8 mouse cellular contexts compared by ENCODE assay signal in genomic region chr8:122870377-122870863, GRCm38 (mm10). TPM values are rescaled to one million over a fixed set of nuclear protein-coding genes. Genes with fewer than 3 reads are reported as not detected.
DNase-seq lines count a peak whose midpoint lies in the region; ATAC-seq and TF ChIP-seq lines count a peak whose summit lies in the region.

No protein-coding gene starts in this region.

- peak overlapping the region; percentile 58 for H3K9ac ChIP-seq in ES-Bruce4 (ENCODE audit: low read depth, poor library complexity, severe bottlenecking)
- 0 out of 2 replicates have a peak overlapping the region, but pooled peaks have one; percentile 12 for H3K9ac ChIP-seq in intestine, embryonic 15.5 days
- no peak overlapping the region for H3K9ac ChIP-seq in lung, postnatal 0 days (replicated peaks; ENCODE audit: low read depth)
- no peak overlapping the region for H3K9ac ChIP-seq in stomach, embryonic 14.5 days (replicated peaks; ENCODE audit: low read depth, low read length)

- H3K36me3 ChIP-seq in ES-Bruce4 (ENCODE audit: control insufficient read depth, insufficient read depth, low read length, poor library complexity, severe bottlenecking): no peaks in the 10 kb centered on the region
- no peaks in the 10 kb centered on the region for H3K36me3 ChIP-seq in intestine, embryonic 15.5 days
- no peaks in the 10 kb centered on the region for H3K36me3 ChIP-seq in lung, postnatal 0 days (ENCODE audit: insufficient read depth, low read length)
- no peaks in the 10 kb centered on the region for H3K36me3 ChIP-seq in stomach, embryonic 14.5 days (ENCODE audit: control insufficient read depth, insufficient read depth, low read length)

- WGBS in intestine, embryonic 15.5 days: 22% methylated on average over 31 of the region's 31 CpGs
- WGBS in lung, postnatal 0 days: 23% methylated on average over 31 of the region's 31 CpGs
- 20% methylated on average over 31 of the region's 31 CpGs for WGBS in stomach, embryonic 14.5 days

- no peaks in the 10 kb centered on the region for H3K27me3 ChIP-seq in ES-Bruce4 (ENCODE audit: control insufficient read depth, insufficient read depth, low read length, poor library complexity, severe bottlenecking)
- no peaks in the 10 kb centered on the region for H3K27me3 ChIP-seq in intestine, embryonic 15.5 days (replicated peaks)
- no peaks in the 10 kb centered on the region for H3K27me3 ChIP-seq in lung, postnatal 0 days (replicated peaks; ENCODE audit: insufficient read depth, low read length)
- no peaks in the 10 kb centered on the region for H3K27me3 ChIP-seq in stomach, embryonic 14.5 days (ENCODE audit: control insufficient read depth, insufficient read depth, low read length)

- no peaks in the 10 kb centered on the region for H3K4me1 ChIP-seq in ES-Bruce4 (ENCODE audit: control insufficient read depth, insufficient read depth, low read length)
- H3K4me1 ChIP-seq in intestine, embryonic 15.5 days (replicated peaks): peaks cover 4% of the 10 kb centered on the region; the same call in 1 of the 2 replicates
- no peaks in the 10 kb centered on the region for H3K4me1 ChIP-seq in lung, postnatal 0 days (ENCODE audit: insufficient read depth, low read depth, low read length)
- no peaks in the 10 kb centered on the region for H3K4me1 ChIP-seq in stomach, embryonic 14.5 days (ENCODE audit: control insufficient read depth, insufficient read depth, low read length)

- H3K27ac ChIP-seq in ES-Bruce4 (ENCODE audit: insufficient read depth, low read length): 0 out of 2 replicates have a peak overlapping the region, but pooled peaks have one; percentile 2
- H3K27ac ChIP-seq in intestine, embryonic 15.5 days: no peak overlapping the region
- no peak overlapping the region for H3K27ac ChIP-seq in lung, postnatal 0 days (ENCODE audit: low read length)
- H3K27ac ChIP-seq in stomach, embryonic 14.5 days (ENCODE audit: low read length): no peak overlapping the region

- peak; percentile 50 for ATAC-seq in intestine, embryonic 15.5 days
- ATAC-seq in lung, postnatal 0 days: peak; percentile 84
- ATAC-seq in stomach, embryonic 14.5 days (ENCODE audit: insufficient number of reproducible peaks, insufficient read depth, low FRiP score, low read depth): no peak

- H3K9me3 ChIP-seq in ES-Bruce4 (replicated peaks; ENCODE audit: control insufficient read depth, insufficient read depth, low read length, poor library complexity, severe bottlenecking): peaks cover 7% of the 10 kb centered on the region
- no peaks in the 10 kb centered on the region for H3K9me3 ChIP-seq in intestine, embryonic 15.5 days
- H3K9me3 ChIP-seq in lung, postnatal 0 days (ENCODE audit: low read length): no peaks in the 10 kb centered on the region
- H3K9me3 ChIP-seq in stomach, embryonic 14.5 days (ENCODE audit: control insufficient read depth, low read depth, low read length): peaks cover 3% of the 10 kb centered on the region

- peak; percentile 85 for DNase-seq in CD4-positive helper T cell, adult 2 months (ENCODE audit: low read depth, low spot score)
- DNase-seq in embryo, embryonic 9.5 days (ENCODE audit: extremely low spot score): peak; percentile 53
- DNase-seq in lung, postnatal 0 days (ENCODE audit: low spot score): peak; percentile 67
- DNase-seq in right cerebral cortex, postnatal 10 days (ENCODE audit: low spot score in 2 of 2): no peak
- DNase-seq in right cerebral cortex, postnatal 14 days: no peak

- no peak for TF ChIP-seq EP300 in ES-Bruce4 (IDR thresholded peaks at IDR 0.05; ENCODE audit: insufficient read depth, low read depth, low read length)
- TF ChIP-seq EP300 in lung, postnatal 0 days (IDR thresholded peaks at IDR 0.05): no peak

- no peak for TF ChIP-seq CTCF in ES-Bruce4 (IDR thresholded peaks at IDR 0.05; ENCODE audit: low read depth, low read length)
- TF ChIP-seq CTCF in lung, postnatal 0 days (IDR thresholded peaks at IDR 0.05): no peak

- TF ChIP-seq POLR2A in ES-Bruce4 (IDR thresholded peaks at IDR 0.05; ENCODE audit: insufficient read depth, low read length): peak; percentile 60

- H3K4me2 ChIP-seq in intestine, embryonic 15.5 days (replicated peaks): peak overlapping the region; percentile 54
- peak overlapping the region; percentile 48 for H3K4me2 ChIP-seq in lung, postnatal 0 days (replicated peaks; ENCODE audit: low read depth, low read length)
- H3K4me2 ChIP-seq in stomach, embryonic 14.5 days (replicated peaks; ENCODE audit: low read depth, low read length): peak overlapping the region; percentile 28

- peak overlapping the region; percentile 72 for H3K4me3 ChIP-seq in ES-Bruce4 (ENCODE audit: low read depth, low read length)
- peak overlapping the region; percentile 12 for H3K4me3 ChIP-seq in intestine, embryonic 15.5 days (replicated peaks)
- H3K4me3 ChIP-seq in lung, postnatal 0 days (ENCODE audit: low read depth, low read length): peak overlapping the region; percentile 30
- no peak overlapping the region for H3K4me3 ChIP-seq in stomach, embryonic 14.5 days (ENCODE audit: low read depth, low read length)

RNA-seq across cellular contexts. Expression of gene Cdh15, which starts 22.7 kb away (rescaled TPM):
- 0.36 TPM in 1 of 2 replicates, not detected in the other for polyA plus RNA-seq in ES-Bruce4 (2011; ENCODE audit: insufficient read depth, insufficient read length, low read depth, missing spikeins)
- 0.23 and 0.49 TPM in 2 replicates for polyA plus RNA-seq in intestine, embryonic 15.5 days (2015; fragmentation: Nextera tagmentation; extraction: Ambion mirVana)
- polyA plus RNA-seq in lung, postnatal 0 days (2015; fragmentation: Nextera tagmentation; extraction: Ambion mirVana): 0.10 TPM in 1 of 2 replicates, not detected in the other
- polyA plus RNA-seq in stomach, embryonic 14.5 days (2014; fragmentation: Nextera tagmentation; extraction: Ambion mirVana): 0.26 and 0.52 TPM in 2 replicates

Comparison
In these comparisons a context has a peak if more than half of its experiments do, and no peak if none do; other contexts are left out.
1. DNase-seq: peak in CD4-positive helper T cell, adult 2 months (single experiment), embryo, embryonic 9.5 days (single experiment) and lung, postnatal 0 days (single experiment); none in right cerebral cortex, postnatal 10 days (0 of 2) and right cerebral cortex, postnatal 14 days (single experiment).
2. H3K9ac ChIP-seq: peak in ES-Bruce4 (single experiment) and intestine, embryonic 15.5 days (single experiment); none in lung, postnatal 0 days (single experiment) and stomach, embryonic 14.5 days (single experiment).
3. Peak in every context shown above with its lines, with median percentiles within 50 percentile points of each other: H3K4me2 ChIP-seq.